Mouse (Mus musculus): ENCODE measurements around the gene Atp11a.

- TF ChIP-seq GATA1 (IDR thresholded peaks at IDR 0.05; ENCODE audit: borderline replicate concordance, low read length) (no peak), FLI1 (IDR thresholded peaks at IDR 0.05; ENCODE audit: low read length) (no peak)
Observed at GRCm38 (mm10) chr8:12846447-12846846, 89.6 kb downstream of the Atp11a start.

All from megakaryocyte, embryonic 14.5 days (primary cell).